Mouse (Mus musculus): ENCODE measurements at regions not wholly inside any gene's neighbourhood (a gene's known extent, or its start where the extent isn't known, plus 50 kb on each side); places are given as distances from the start of the nearest gene placed in this dataset.

DNA sequence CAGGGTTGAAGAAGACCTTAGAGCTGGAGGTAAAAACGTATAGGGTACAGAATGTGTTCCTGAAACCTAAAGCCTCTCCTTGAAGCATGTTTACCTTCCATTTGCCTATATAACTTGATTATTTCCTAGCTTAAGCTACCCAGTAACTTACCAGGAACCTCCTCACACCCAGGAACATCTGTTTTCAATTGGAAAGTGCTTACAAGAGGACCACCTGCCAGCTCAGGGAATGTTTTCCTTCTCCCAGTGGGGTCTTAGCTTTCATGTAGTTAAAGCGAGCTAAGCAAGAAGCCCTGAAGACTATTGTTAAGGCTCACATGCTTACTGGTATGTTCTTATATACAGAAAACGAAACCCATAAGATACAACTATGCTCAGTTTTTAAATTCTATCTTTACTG, 506.6 kb upstream of the Hsf2 start:
- no peak for DNase-seq (ENCODE audit: low spot score)
- no peak for TF ChIP-seq CTCF (IDR thresholded peaks at IDR 0.05; ENCODE audit: low read depth)
- WGBS, result 47% methylated on average over 3 of the region's 3 CpGs

GRCm38 (mm10) chr10:56980821-56981220, 505.4 kb upstream of the Hsf2 start:
- no peak for TF ChIP-seq CTCF (IDR thresholded peaks at IDR 0.05; ENCODE audit: low read depth)
- 53% methylated on average over 3 of the region's 3 CpGs for WGBS
- H3K27ac ChIP-seq, result no peak overlapping the region
- H3K4me1 ChIP-seq (replicated peaks; ENCODE audit: insufficient read depth, low read length), result no peaks in the 10 kb centered on the region
- no peak overlapping the region for H3K9ac ChIP-seq (ENCODE audit: low read depth, low read length)
- H3K4me3 ChIP-seq (replicated peaks; ENCODE audit: low read depth, low read length), result no peak overlapping the region
- no peak for ATAC-seq (replicated peaks; ENCODE audit: low FRiP score, low read depth)
- DNase-seq (ENCODE audit: low spot score), result no peak
- H3K27me3 ChIP-seq (ENCODE audit: insufficient read depth, low read length), result no peaks in the 10 kb centered on the region
- no peak overlapping the region for H3K4me2 ChIP-seq (ENCODE audit: low read length)
- no peaks in the 10 kb centered on the region for H3K36me3 ChIP-seq (ENCODE audit: insufficient read depth, low read length)
- H3K9me3 ChIP-seq (replicated peaks; ENCODE audit: low read length), result no peaks in the 10 kb centered on the region

More for the DNA sequence above, 506.6 kb upstream of the Hsf2 start:
- H3K9ac ChIP-seq (ENCODE audit: low read depth, low read length), result no peak overlapping the region
- no peak overlapping the region for H3K27ac ChIP-seq
- no peaks in the 10 kb centered on the region for H3K27me3 ChIP-seq (ENCODE audit: insufficient read depth, low read length)
- no peak for ATAC-seq (replicated peaks; ENCODE audit: low FRiP score, low read depth)
- no peak overlapping the region for H3K4me2 ChIP-seq (ENCODE audit: low read length)
- no peak overlapping the region for H3K4me3 ChIP-seq (replicated peaks; ENCODE audit: low read depth, low read length)
- H3K36me3 ChIP-seq (ENCODE audit: insufficient read depth, low read length), result no peaks in the 10 kb centered on the region
- no peaks in the 10 kb centered on the region for H3K4me1 ChIP-seq (replicated peaks; ENCODE audit: insufficient read depth, low read length)
- H3K9me3 ChIP-seq (replicated peaks; ENCODE audit: low read length), result no peaks in the 10 kb centered on the region

DNA sequence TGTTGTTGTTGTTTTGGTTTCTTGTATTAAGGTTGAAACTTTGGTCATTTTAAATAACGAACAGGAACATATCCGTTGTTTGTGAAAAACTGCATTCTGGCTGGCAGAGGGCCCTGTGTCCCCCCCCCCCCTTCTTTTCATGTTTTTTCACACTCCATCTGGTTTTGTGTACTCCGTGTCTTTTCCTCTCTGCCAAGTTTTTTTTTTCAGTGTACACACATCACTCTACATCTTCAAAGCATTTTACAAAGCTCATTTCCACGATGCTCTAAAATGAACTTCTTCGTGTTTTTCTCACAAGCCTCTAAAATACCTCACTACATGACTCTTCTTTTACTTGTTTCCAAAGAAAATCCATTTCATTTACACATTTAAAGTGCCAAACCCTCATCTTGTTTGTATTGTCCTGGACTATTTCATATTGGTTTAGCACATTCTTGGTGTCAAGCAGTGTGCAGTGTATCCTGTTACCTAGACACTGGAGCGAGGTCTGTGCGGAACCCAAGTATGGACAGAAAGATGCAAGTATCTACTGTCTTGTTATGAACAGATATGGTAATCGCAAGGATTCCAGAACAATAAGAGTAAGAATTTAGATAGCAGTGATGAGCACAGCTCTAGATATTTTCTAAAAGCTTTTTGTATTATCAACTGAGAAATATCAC, 503.5 kb upstream of the Hsf2 start:
- Histone ChIP-seq H3K27ac (no peak overlapping the region), H3K9ac (ENCODE audit: low read depth, low read length) (no peak overlapping the region), H3K4me2 (ENCODE audit: low read length) (no peak overlapping the region), H3K27me3 (ENCODE audit: insufficient read depth, low read length) (no peaks in the 10 kb centered on the region), H3K4me3 (replicated peaks; ENCODE audit: low read depth, low read length) (no peak overlapping the region), H3K36me3 (ENCODE audit: insufficient read depth, low read length) (no peaks in the 10 kb centered on the region), H3K9me3 (replicated peaks; ENCODE audit: low read length) (no peaks in the 10 kb centered on the region), H3K4me1 (replicated peaks; ENCODE audit: insufficient read depth, low read length) (no peaks in the 10 kb centered on the region)
- TF ChIP-seq CTCF (IDR thresholded peaks at IDR 0.05; ENCODE audit: low read depth), result no peak
- DNase-seq (ENCODE audit: low spot score), result no peak
- no peak for ATAC-seq (replicated peaks; ENCODE audit: low FRiP score, low read depth)
- 72% methylated on average over 8 of the region's 8 CpGs for WGBS

DNA sequence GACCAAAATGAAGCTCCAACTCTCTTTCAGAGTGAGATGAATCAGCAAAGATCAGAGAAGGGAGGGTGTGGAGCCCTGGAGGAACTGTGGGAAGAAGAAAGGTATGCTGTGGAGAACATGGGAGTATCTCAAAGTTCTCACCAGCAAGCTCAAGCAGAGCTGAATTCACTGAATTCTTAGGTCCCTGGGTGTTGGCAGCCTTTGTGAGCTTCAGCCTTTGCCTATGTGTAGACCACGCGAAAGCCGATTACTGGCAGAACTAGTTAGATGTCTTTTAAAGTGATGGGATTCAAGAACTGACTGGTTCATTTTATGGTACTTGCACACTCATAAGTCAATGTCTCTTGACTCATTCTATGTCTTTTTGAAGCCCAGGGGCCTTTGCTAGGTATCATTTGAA, 491.2 kb upstream of the Hsf2 start:
- TF ChIP-seq CTCF (IDR thresholded peaks at IDR 0.05; ENCODE audit: low read depth), result no peak
- Histone ChIP-seq H3K9me3 (replicated peaks; ENCODE audit: low read length) (no peaks in the 10 kb centered on the region), H3K4me1 (replicated peaks; ENCODE audit: insufficient read depth, low read length) (no peaks in the 10 kb centered on the region), H3K27me3 (ENCODE audit: insufficient read depth, low read length) (no peaks in the 10 kb centered on the region), H3K4me2 (ENCODE audit: low read length) (no peak overlapping the region), H3K36me3 (ENCODE audit: insufficient read depth, low read length) (no peaks in the 10 kb centered on the region), H3K9ac (ENCODE audit: low read depth, low read length) (no peak overlapping the region), H3K4me3 (replicated peaks; ENCODE audit: low read depth, low read length) (no peak overlapping the region), H3K27ac (no peak overlapping the region)
- 89% methylated on average over 3 of the region's 3 CpGs for WGBS
- ATAC-seq (replicated peaks; ENCODE audit: low FRiP score, low read depth) (no peak), DNase-seq (ENCODE audit: low spot score) (no peak)

DNA sequence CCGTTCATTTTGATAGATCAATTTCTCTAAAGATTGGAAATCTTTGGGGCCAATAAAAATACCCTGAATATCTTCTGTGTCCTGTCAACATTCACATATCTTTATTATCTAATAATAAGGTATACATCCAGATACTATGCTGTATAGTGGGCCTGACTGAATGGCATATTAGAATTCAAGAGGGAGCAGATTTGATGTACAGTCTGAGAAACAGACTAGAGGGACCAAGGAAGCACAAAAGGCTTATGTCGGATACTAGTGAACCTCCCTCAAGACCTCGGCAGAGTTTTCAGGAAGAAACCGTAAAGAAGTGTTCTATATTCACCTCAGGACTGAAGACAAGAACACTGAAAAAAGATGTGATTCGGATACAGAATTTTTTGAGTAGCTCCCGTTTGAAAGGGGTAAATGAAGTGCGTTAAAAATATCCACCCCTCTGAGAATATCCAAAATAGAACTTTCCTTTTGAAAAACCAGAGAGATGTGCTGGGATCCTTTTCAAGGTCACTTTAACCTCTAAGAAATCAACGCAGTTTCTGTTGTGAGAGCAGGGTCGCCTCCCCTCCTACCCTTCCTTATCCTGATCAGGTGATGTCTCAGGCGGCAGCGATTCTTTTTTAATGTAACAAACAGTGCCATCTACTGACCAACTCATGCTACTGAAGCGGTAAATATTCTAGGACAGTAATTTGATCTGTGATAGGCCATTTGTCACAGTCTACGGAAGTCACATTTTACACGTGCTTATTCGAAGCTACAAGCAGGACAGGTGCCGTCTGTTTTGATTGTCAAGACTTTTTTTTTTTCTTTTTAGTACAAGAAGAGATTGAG, 485.1 kb upstream of the Hsf2 start:
- DNase-seq (ENCODE audit: low spot score) (peak; percentile 91), ATAC-seq (replicated peaks; ENCODE audit: low FRiP score, low read depth) (peak; percentile 66)
- Histone ChIP-seq H3K27me3 (ENCODE audit: insufficient read depth, low read length) (no peaks in the 10 kb centered on the region), H3K27ac (no peak overlapping the region), H3K4me1 (replicated peaks; ENCODE audit: insufficient read depth, low read length) (no peaks in the 10 kb centered on the region), H3K4me3 (replicated peaks; ENCODE audit: low read depth, low read length) (0 out of 2 replicates have a peak overlapping the region, but pooled peaks have one; percentile 8), H3K4me2 (ENCODE audit: low read length) (peak overlapping the region; percentile 39), H3K36me3 (ENCODE audit: insufficient read depth, low read length) (no peaks in the 10 kb centered on the region), H3K9me3 (replicated peaks; ENCODE audit: low read length) (no peaks in the 10 kb centered on the region), H3K9ac (ENCODE audit: low read depth, low read length) (no peak overlapping the region)
- peak; percentile 88 for TF ChIP-seq CTCF (IDR thresholded peaks at IDR 0.05; ENCODE audit: low read depth)
- 19% methylated on average over 16 of the region's 16 CpGs for WGBS

GRCm38 (mm10) chr10:57001723-57002110, 484.5 kb upstream of the Hsf2 start:
- Histone ChIP-seq H3K4me2 (ENCODE audit: low read length) (peak overlapping the region; percentile 39; the same call in 1 of the 2 replicates), H3K9me3 (replicated peaks; ENCODE audit: low read length) (no peaks in the 10 kb centered on the region), H3K27me3 (ENCODE audit: insufficient read depth, low read length) (no peaks in the 10 kb centered on the region), H3K4me3 (replicated peaks; ENCODE audit: low read depth, low read length) (no peak overlapping the region), H3K4me1 (replicated peaks; ENCODE audit: insufficient read depth, low read length) (no peaks in the 10 kb centered on the region), H3K9ac (ENCODE audit: low read depth, low read length) (no peak overlapping the region), H3K36me3 (ENCODE audit: insufficient read depth, low read length) (no peaks in the 10 kb centered on the region), H3K27ac (no peak overlapping the region)
- DNase-seq (ENCODE audit: low spot score) (no peak), ATAC-seq (replicated peaks; ENCODE audit: low FRiP score, low read depth) (no peak)
- TF ChIP-seq CTCF (IDR thresholded peaks at IDR 0.05; ENCODE audit: low read depth), result no peak
- WGBS, result 41% methylated on average over 8 of the region's 8 CpGs

Measured in kidney, postnatal 0 days (tissue).